Mouse (Mus musculus): ENCODE measurements around the gene Macc1. TPM values are rescaled to one million over a fixed set of nuclear protein-coding genes. Genes with fewer than 3 reads are reported as not detected.

Macc1 gene
- polyA plus RNA-seq, 1 experiment = not detected

DNA sequence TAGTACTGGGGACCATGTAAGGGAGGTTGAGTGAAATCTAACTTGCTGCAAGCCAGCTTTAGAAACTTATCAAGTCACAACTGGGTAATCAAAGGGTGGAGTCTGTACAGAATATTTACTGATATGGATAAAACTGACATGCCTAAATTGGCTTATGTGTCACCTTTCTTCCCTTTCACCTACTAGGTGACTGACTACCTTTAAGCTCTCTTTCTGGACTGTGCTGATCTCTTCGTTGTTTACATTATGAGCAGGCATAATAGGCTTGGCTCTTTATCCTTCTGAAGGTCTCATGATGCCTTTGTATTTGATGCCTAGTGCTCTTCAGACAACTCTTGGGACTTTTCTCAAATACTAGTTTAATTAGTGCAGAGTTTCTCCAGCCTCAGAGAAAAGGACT lies 90.7 kb downstream of the Macc1 start:
- DNase-seq (ENCODE audit: low read depth in 1 of 2, low spot score in 2 of 2) = no peak
- Histone ChIP-seq H3K4me3 (ENCODE audit: extremely low read depth, insufficient read depth, insufficient read length) (no peak overlapping the region), H3K27me3 (ENCODE audit: control insufficient read depth, insufficient read depth, low read length) (no peaks in the 10 kb centered on the region), H3K4me1 (ENCODE audit: control insufficient read depth, insufficient read depth, insufficient read length) (no peaks in the 10 kb centered on the region), H3K27ac (ENCODE audit: insufficient read depth, low read length) (no peak overlapping the region), H3K36me3 (ENCODE audit: control insufficient read depth, insufficient read depth, low read length) (no peaks in the 10 kb centered on the region)
- TF ChIP-seq CTCF (IDR thresholded peaks at IDR 0.05; ENCODE audit: extremely low read depth, insufficient read depth, insufficient read length, insufficient replicate concordance) (no peak), POLR2A (IDR thresholded peaks at IDR 0.05; ENCODE audit: low read depth, low read length) (no peak)
- WGBS = 80% methylated on average over 1 of the region's 1 CpGs

DNA sequence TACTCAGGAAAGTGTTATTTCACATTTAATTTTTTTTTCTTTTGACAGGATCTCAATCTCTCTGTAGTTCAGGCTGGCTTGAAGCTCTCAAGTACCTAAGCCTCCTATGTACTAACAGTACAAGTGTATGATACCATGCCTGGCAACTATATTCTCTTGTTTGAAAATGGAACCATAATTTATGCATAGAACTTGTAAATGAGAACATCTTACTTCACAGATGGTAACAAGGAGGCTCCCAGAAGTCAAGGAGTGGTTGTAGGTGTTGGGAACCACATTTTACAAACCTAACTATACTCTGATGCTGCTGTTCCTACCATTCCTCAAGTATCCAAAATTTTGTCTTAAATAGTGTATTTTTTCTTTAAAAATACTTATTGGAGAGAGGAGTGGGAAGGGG lies 96.5 kb downstream of the Macc1 start:
- no peak overlapping the region for H3K4me3 ChIP-seq (ENCODE audit: extremely low read depth, insufficient read depth, insufficient read length)
- H3K36me3 ChIP-seq (ENCODE audit: control insufficient read depth, insufficient read depth, low read length) = no peaks in the 10 kb centered on the region
- DNase-seq (ENCODE audit: low read depth in 1 of 2, low spot score in 2 of 2) = no peak
- H3K27me3 ChIP-seq (ENCODE audit: control insufficient read depth, insufficient read depth, low read length) = no peaks in the 10 kb centered on the region
- H3K27ac ChIP-seq (ENCODE audit: insufficient read depth, low read length) = no peak overlapping the region
- TF ChIP-seq POLR2A (IDR thresholded peaks at IDR 0.05; ENCODE audit: low read depth, low read length) (no peak), CTCF (IDR thresholded peaks at IDR 0.05; ENCODE audit: extremely low read depth, insufficient read depth, insufficient read length, insufficient replicate concordance) (no peak)
- no peaks in the 10 kb centered on the region for H3K4me1 ChIP-seq (ENCODE audit: control insufficient read depth, insufficient read depth, insufficient read length)

DNA sequence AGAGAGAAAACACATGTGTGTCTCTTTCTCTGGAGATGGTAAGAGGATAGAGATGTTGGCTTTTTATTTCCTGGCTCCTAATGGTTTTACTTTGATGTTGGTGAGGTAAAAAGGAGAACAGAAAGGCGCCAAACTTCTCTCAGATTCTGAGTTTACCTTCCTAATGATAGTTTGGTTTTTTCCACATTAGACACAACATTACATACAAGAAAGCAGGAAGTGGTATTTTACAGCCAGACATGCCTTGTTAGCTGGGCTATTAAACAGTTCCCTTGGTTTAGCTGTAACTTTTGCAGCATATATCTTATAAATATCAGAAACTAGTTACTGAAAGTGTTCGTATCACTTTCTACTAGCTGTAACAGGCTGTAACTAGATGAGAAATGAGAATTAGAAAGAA lies 96.9 kb downstream of the Macc1 start:
- no peaks in the 10 kb centered on the region for H3K27me3 ChIP-seq (ENCODE audit: control insufficient read depth, insufficient read depth, low read length)
- TF ChIP-seq CTCF (IDR thresholded peaks at IDR 0.05; ENCODE audit: extremely low read depth, insufficient read depth, insufficient read length, insufficient replicate concordance) (no peak), POLR2A (IDR thresholded peaks at IDR 0.05; ENCODE audit: low read depth, low read length) (no peak)
- no peak overlapping the region for H3K27ac ChIP-seq (ENCODE audit: insufficient read depth, low read length)
- H3K4me1 ChIP-seq (ENCODE audit: control insufficient read depth, insufficient read depth, insufficient read length) = no peaks in the 10 kb centered on the region
- DNase-seq (ENCODE audit: low read depth in 1 of 2, low spot score in 2 of 2) = no peak
- 54% methylated on average over 2 of the region's 2 CpGs for WGBS
- H3K4me3 ChIP-seq (ENCODE audit: extremely low read depth, insufficient read depth, insufficient read length) = no peak overlapping the region
- H3K36me3 ChIP-seq (ENCODE audit: control insufficient read depth, insufficient read depth, low read length) = no peaks in the 10 kb centered on the region

DNA sequence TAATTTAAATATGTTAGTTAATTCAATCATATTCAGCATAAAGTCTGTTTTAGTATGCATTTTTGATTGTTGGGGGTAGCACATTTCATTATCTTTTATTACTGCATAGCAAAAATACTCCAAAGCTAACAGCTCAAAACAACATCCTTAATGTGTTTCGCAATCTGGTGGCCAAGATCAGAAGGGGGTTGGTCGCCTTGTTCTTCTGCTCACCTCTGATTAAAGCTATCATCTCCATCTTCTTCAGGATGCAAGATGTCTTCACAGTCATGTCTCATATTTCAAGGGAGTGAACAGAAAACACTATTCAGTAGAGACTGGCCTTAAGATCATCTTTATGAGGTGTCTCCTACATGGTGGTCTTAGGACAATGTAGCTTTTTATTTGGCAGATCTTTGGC lies 97.9 kb downstream of the Macc1 start:
- DNase-seq (ENCODE audit: low read depth in 1 of 2, low spot score in 2 of 2) = no peak
- Histone ChIP-seq H3K36me3 (ENCODE audit: control insufficient read depth, insufficient read depth, low read length) (no peaks in the 10 kb centered on the region), H3K27ac (ENCODE audit: insufficient read depth, low read length) (no peak overlapping the region), H3K4me3 (ENCODE audit: extremely low read depth, insufficient read depth, insufficient read length) (no peak overlapping the region), H3K4me1 (ENCODE audit: control insufficient read depth, insufficient read depth, insufficient read length) (no peaks in the 10 kb centered on the region), H3K27me3 (ENCODE audit: control insufficient read depth, insufficient read depth, low read length) (no peaks in the 10 kb centered on the region)
- 72% methylated on average over 2 of the region's 2 CpGs for WGBS
- TF ChIP-seq POLR2A (IDR thresholded peaks at IDR 0.05; ENCODE audit: low read depth, low read length) = no peak

DNA sequence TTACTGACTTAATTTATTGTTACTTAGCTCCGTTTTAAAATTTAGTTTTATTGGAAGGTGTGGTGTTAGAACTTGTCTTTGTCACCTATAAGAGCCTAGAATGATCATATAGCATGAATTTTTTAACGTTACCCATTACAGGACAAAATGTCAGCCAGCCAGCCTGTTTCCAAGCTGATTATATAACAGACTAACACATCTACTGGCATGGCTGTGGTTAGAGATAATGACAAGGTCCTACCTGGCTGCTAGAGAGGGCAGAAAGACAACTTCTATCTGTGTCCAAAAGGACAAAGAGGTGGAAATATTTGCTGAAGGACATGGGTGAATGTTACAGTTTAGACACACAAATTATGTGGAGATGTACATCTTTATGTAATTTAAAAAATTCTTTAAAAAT lies 101.8 kb downstream of the Macc1 start:
- Histone ChIP-seq H3K36me3 (ENCODE audit: control insufficient read depth, insufficient read depth, low read length) (no peaks in the 10 kb centered on the region), H3K4me3 (ENCODE audit: extremely low read depth, insufficient read depth, insufficient read length) (no peak overlapping the region), H3K27ac (ENCODE audit: insufficient read depth, low read length) (no peak overlapping the region), H3K27me3 (ENCODE audit: control insufficient read depth, insufficient read depth, low read length) (no peaks in the 10 kb centered on the region), H3K4me1 (ENCODE audit: control insufficient read depth, insufficient read depth, insufficient read length) (no peaks in the 10 kb centered on the region)
- no peak for DNase-seq (ENCODE audit: low read depth in 1 of 2, low spot score in 2 of 2)
- TF ChIP-seq CTCF (IDR thresholded peaks at IDR 0.05; ENCODE audit: extremely low read depth, insufficient read depth, insufficient read length, insufficient replicate concordance) (no peak), POLR2A (IDR thresholded peaks at IDR 0.05; ENCODE audit: low read depth, low read length) (no peak)
- 82% methylated on average over 2 of the region's 2 CpGs for WGBS

DNA sequence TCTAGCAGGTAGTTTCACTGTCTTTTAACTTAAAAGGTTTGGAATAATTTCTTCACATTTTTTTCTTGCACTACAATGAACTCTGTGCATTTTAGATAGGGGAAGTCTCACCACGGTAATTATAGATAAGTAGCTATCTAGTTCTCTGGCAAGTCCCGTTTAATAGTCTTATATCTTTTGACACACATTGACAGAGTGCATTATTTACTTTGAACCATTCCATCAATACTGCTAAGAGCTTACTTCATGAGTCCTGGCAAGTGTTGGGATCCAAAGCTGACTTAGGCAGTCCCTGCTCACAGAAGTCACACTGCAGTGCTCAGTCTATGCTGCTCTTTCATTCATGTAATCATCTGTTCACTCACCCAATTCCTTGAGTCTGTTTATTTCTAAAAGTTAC lies 111.7 kb downstream of the Macc1 start:
- Histone ChIP-seq H3K27me3 (ENCODE audit: control insufficient read depth, insufficient read depth, low read length) (no peaks in the 10 kb centered on the region), H3K27ac (ENCODE audit: insufficient read depth, low read length) (no peak overlapping the region), H3K36me3 (ENCODE audit: control insufficient read depth, insufficient read depth, low read length) (no peaks in the 10 kb centered on the region), H3K4me3 (ENCODE audit: extremely low read depth, insufficient read depth, insufficient read length) (no peak overlapping the region), H3K4me1 (ENCODE audit: control insufficient read depth, insufficient read depth, insufficient read length) (no peaks in the 10 kb centered on the region)
- DNase-seq (ENCODE audit: low read depth in 1 of 2, low spot score in 2 of 2) = no peak
- 80% methylated on average over 2 of the region's 2 CpGs for WGBS
- TF ChIP-seq POLR2A (IDR thresholded peaks at IDR 0.05; ENCODE audit: low read depth, low read length) (no peak), CTCF (IDR thresholded peaks at IDR 0.05; ENCODE audit: extremely low read depth, insufficient read depth, insufficient read length, insufficient replicate concordance) (no peak)

DNA sequence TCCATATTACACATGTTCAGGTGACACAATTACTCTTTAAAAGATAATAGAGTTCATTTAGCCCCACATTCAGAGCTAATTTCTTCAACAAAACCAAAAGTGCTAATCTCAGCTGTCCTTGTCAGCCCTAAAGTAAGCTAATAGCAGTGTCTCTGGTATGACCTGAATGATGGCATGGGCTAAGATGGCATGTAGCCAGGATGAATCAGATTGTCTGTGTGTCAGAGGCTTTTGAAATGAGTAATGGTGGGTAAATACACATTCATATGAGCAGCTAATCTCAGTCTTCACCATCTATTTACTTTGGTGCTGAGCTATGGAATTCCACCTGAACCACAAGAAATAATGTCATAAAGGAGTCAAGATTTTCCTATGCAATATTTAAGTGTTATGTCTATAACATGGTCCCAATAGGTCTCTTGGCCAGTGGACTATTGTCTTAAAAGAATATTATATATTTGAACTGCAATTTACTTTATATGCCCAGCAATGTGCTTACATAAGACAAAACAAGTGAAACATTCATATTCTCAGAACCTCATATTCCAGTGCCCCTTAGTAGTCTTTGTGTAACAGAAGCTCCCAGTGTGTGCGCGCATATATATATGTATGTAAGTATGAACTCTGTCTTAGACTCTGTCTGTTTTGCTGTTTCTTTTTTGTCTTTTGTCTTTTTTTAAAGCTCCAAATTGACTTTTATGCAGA lies 112.3 kb downstream of the Macc1 start:
- WGBS = 98% methylated on average over 2 of the region's 2 CpGs
- no peak for DNase-seq (ENCODE audit: low read depth in 1 of 2, low spot score in 2 of 2)
- Histone ChIP-seq H3K27ac (ENCODE audit: insufficient read depth, low read length) (no peak overlapping the region), H3K4me1 (ENCODE audit: control insufficient read depth, insufficient read depth, insufficient read length) (no peaks in the 10 kb centered on the region), H3K4me3 (ENCODE audit: extremely low read depth, insufficient read depth, insufficient read length) (no peak overlapping the region), H3K27me3 (ENCODE audit: control insufficient read depth, insufficient read depth, low read length) (no peaks in the 10 kb centered on the region), H3K36me3 (ENCODE audit: control insufficient read depth, insufficient read depth, low read length) (no peaks in the 10 kb centered on the region)
- TF ChIP-seq CTCF (IDR thresholded peaks at IDR 0.05; ENCODE audit: extremely low read depth, insufficient read depth, insufficient read length, insufficient replicate concordance) (no peak), POLR2A (IDR thresholded peaks at IDR 0.05; ENCODE audit: low read depth, low read length) (no peak)

All from spleen, adult 2 months (tissue).